Mouse (Mus musculus) intestine, embryonic 15.5 days (tissue): ENCODE measurements around the gene Pom121l12. TPM values are rescaled to one million over a fixed set of nuclear protein-coding genes. Genes with fewer than 3 reads are reported as not detected.

Source experiments
- ATAC-seq: fragments of 200-750 bp; cut with Nextera tagmentation; 2 replicates; pipeline ENCODE4 v1.8.0; 2017; ENCODE audit warnings: moderate TSS enrichment, moderate library complexity
- H3K27ac ChIP-seq: fragments of 300-500 bp; sonication (generic); 2 replicates; pipeline ENCODE4 v1.5.1; 2015; ENCODE audit warnings: mild to moderate bottlenecking, inconsistent platforms
- H3K27me3 ChIP-seq: fragments of 300-500 bp; sonication (generic); replicated peaks from 2 replicates; pipeline ENCODE4 v1.6.1; 2015; ENCODE audit warnings: inconsistent platforms
- H3K36me3 ChIP-seq: fragments of 300-500 bp; sonication (generic); 2 replicates; pipeline ENCODE4 v1.6.1; 2015; ENCODE audit warnings: inconsistent platforms
- H3K4me1 ChIP-seq: fragments of 300-500 bp; sonication (generic); replicated peaks from 2 replicates; pipeline ENCODE4 v1.6.1; 2015; ENCODE audit warnings: inconsistent platforms
- H3K4me2 ChIP-seq: fragments of 300-500 bp; sonication (generic); replicated peaks from 2 replicates; pipeline ENCODE4 v1.6.1; 2015; ENCODE audit warnings: mild to moderate bottlenecking, inconsistent platforms
- H3K4me3 ChIP-seq: fragments of 300-500 bp; sonication (generic); replicated peaks from 2 replicates; pipeline ENCODE4 v1.5.1; 2015; ENCODE audit warnings: inconsistent platforms
- H3K9ac ChIP-seq: fragments of 300-500 bp; sonication (generic); 2 replicates; pipeline ENCODE4 v1.6.1; 2015; ENCODE audit warnings: inconsistent platforms
- H3K9me3 ChIP-seq: fragments of 300-500 bp; sonication (generic); 2 replicates; pipeline ENCODE4 v1.6.1; 2016; ENCODE audit warnings: inconsistent platforms
- WGBS: fragments of 180-500 bp; shearing (Covaris S2); methylation state at CpG from one replicate; pipeline ENCODE4 v1.1.7; 2015; 5-methylcytosine and 5-hydroxymethylcytosine counted together
- polyA plus RNA-seq: library from polyadenylated mRNA; unstranded; fragments of >200 nt; fragmentation: Nextera tagmentation; extraction: Ambion mirVana; gene quantifications from 2 replicates; pipeline ENCODE4 v1.2.1, GENCODE M21; 2015

Gene Pom121l12
- not detected in 2 replicates for polyA plus RNA-seq

- WGBS = 87% methylated on average over 11 of the region's 11 CpGs
- H3K9me3 ChIP-seq = no peaks in the 10 kb centered on the region
- H3K4me2 ChIP-seq = no peak within 1 kb of the TSS
- no peaks in the 10 kb centered on the region for H3K27me3 ChIP-seq
- H3K27ac ChIP-seq = no peak within 1 kb of the TSS
- H3K9ac ChIP-seq = no peak within 1 kb of the TSS
- no peak for ATAC-seq
- no peaks in the 10 kb centered on the region for H3K4me1 ChIP-seq
- no peaks in the 10 kb centered on the region for H3K36me3 ChIP-seq
- H3K4me3 ChIP-seq = no peak within 1 kb of the TSS
Measured at GRCm38 (mm10) chr11:14598976-14599375, at the start of gene Pom121l12. Gene Pom121l12, plus strand, starts transcription at chr11:14599276.

- no peak overlapping the region for H3K27ac ChIP-seq
- no peak overlapping the region for H3K4me3 ChIP-seq
- no peaks in the 10 kb centered on the region for H3K27me3 ChIP-seq
- no peaks in the 10 kb centered on the region for H3K36me3 ChIP-seq
- no peaks in the 10 kb centered on the region for H3K4me1 ChIP-seq
- no peak overlapping the region for H3K4me2 ChIP-seq
- no peak overlapping the region for H3K9ac ChIP-seq
- ATAC-seq = no peak
- no peaks in the 10 kb centered on the region for H3K9me3 ChIP-seq
- 89% methylated on average over 2 of the region's 2 CpGs for WGBS
Measured at GRCm38 (mm10) chr11:14611859-14612258, 12.8 kb downstream of the Pom121l12 start.
